7 mouse cellular contexts compared by ENCODE assay signal in genomic region chr1:135131034-135131433, GRCm38 (mm10). TPM values are rescaled to one million over a fixed set of nuclear protein-coding genes. Genes with fewer than 3 reads are reported as not detected.
A peak's percentile ranks its signal among the peaks of the same experiment; 100 is the strongest.
DNase-seq lines count a peak whose midpoint lies in the region; ATAC-seq and TF ChIP-seq lines count a peak whose summit lies in the region.

No protein-coding gene starts in this region.

- H3K9ac ChIP-seq in forebrain, postnatal 0 days = no peak overlapping the region

- peak overlapping the region; percentile 77 for H3K4me3 ChIP-seq in G1E (ENCODE audit: low read depth, low read length)
- no peak overlapping the region for H3K4me3 ChIP-seq in forebrain, postnatal 0 days (ENCODE audit: low read depth, low read length)

- H3K27ac ChIP-seq in forebrain, postnatal 0 days (ENCODE audit: low read depth, low read length) = no peak overlapping the region

- H3K9me3 ChIP-seq in G1E (replicated peaks) = no peaks in the 10 kb centered on the region
- no peaks in the 10 kb centered on the region for H3K9me3 ChIP-seq in forebrain, postnatal 0 days (ENCODE audit: low read length)

- peak; percentile 93 for DNase-seq in G1E (ENCODE audit: low spot score)
- DNase-seq in kidney, postnatal 4 days = peak; percentile 45 to 61
- DNase-seq in layer of hippocampus, adult 9-10 months (ENCODE audit: low spot score) = no peak
- no peak for DNase-seq in right cerebral cortex, postnatal 4 days
- DNase-seq in forebrain, postnatal 0 days = no peak

- H3K4me2 ChIP-seq in forebrain, postnatal 0 days (ENCODE audit: low read depth) = no peak overlapping the region

- 54% methylated on average over 6 of the region's 6 CpGs for WGBS in forebrain, postnatal 0 days

- peaks cover 91% of the 10 kb centered on the region for H3K4me1 ChIP-seq in G1E (ENCODE audit: insufficient read depth, low read depth, low read length)
- H3K4me1 ChIP-seq in forebrain, postnatal 0 days (ENCODE audit: insufficient read depth) = no peaks in the 10 kb centered on the region

- peak; percentile 49 for ATAC-seq in CD4-positive, CD25-positive, alpha-beta regulatory T cell, adult 4 months
- peak; percentile 55 for ATAC-seq in G1E (ENCODE audit: extremely low read depth, insufficient number of reproducible peaks, low FRiP score, poor library complexity, severe bottlenecking)
- ATAC-seq in monocyte, adult 5-6 weeks (replicated peaks; ENCODE audit: insufficient number of reproducible peaks, low FRiP score, low TSS enrichment, poor library complexity, severe bottlenecking) = peak; percentile 57
- ATAC-seq in forebrain, postnatal 0 days = no peak

- no peaks in the 10 kb centered on the region; the same call in 1 of the 2 replicates for H3K27me3 ChIP-seq in G1E (ENCODE audit: insufficient read depth, low read length)
- no peaks in the 10 kb centered on the region for H3K27me3 ChIP-seq in forebrain, postnatal 0 days (ENCODE audit: insufficient read depth, low read length)

- no peak for TF ChIP-seq CTCF in G1E (IDR thresholded peaks at IDR 0.05; ENCODE audit: low read depth, low read length)
- no peak for TF ChIP-seq CTCF in forebrain, postnatal 0 days (IDR thresholded peaks at IDR 0.05; ENCODE audit: low read depth)

- peaks cover 62% of the 10 kb centered on the region for H3K36me3 ChIP-seq in G1E (replicated peaks)
- H3K36me3 ChIP-seq in forebrain, postnatal 0 days (ENCODE audit: insufficient read depth) = no peaks in the 10 kb centered on the region

RNA-seq across cellular contexts. Expression of gene Ptpn7, which starts 1.5 kb away (rescaled TPM):
- 100 to 1,000 TPM; 166 to 302 TPM for polyA plus RNA-seq in CD4-positive, CD25-positive, alpha-beta regulatory T cell, adult 4 months (2017; shearing (Covaris generic))
- 132 and 147 TPM in 2 replicates for total RNA-seq in G1E (2014; fragmentation: Nextera tagmentation)
- 212 and 227 TPM in 2 replicates for total RNA-seq in G1E (2017)
- polyA plus RNA-seq in G1E (2012) = 341 and 359 TPM in 2 replicates
- 25.1 to 87.0 TPM (median 26.0 TPM) in 3 replicates for total RNA-seq in monocyte, adult 5-6 weeks (2017)
- total RNA-seq in forebrain, postnatal 0 days (2014; rRNA removed) = 0.10 and 0.31 TPM in 2 replicates
- 0.12 and 0.15 TPM in 2 replicates for polyA plus RNA-seq in forebrain, postnatal 0 days (2015; fragmentation: Nextera tagmentation; extraction: Ambion mirVana)

RNA-seq across cellular contexts. Expression of gene Arl8a, which starts 15.6 kb away (rescaled TPM):
- polyA plus RNA-seq in CD4-positive, CD25-positive, alpha-beta regulatory T cell, adult 4 months (2017; shearing (Covaris generic)) = 10 to 100 TPM; 11.5 to 13.8 TPM
- total RNA-seq in G1E (2014; fragmentation: Nextera tagmentation) (93.7 and 103 TPM in 2 replicates), G1E (2017) (45.0 and 46.6 TPM in 2 replicates)
- polyA plus RNA-seq in G1E (2012) = 88.0 and 99.6 TPM in 2 replicates
- 52.6 to 85.7 TPM (median 55.1 TPM) in 3 replicates for total RNA-seq in monocyte, adult 5-6 weeks (2017)
- total RNA-seq in forebrain, postnatal 0 days (2014; rRNA removed) = 315 and 344 TPM in 2 replicates
- 428 and 457 TPM in 2 replicates for polyA plus RNA-seq in forebrain, postnatal 0 days (2015; fragmentation: Nextera tagmentation; extraction: Ambion mirVana)

RNA-seq across cellular contexts. Expression of gene Lgr6, which starts 26.0 kb away (rescaled TPM):
- polyA plus RNA-seq in CD4-positive, CD25-positive, alpha-beta regulatory T cell, adult 4 months (2017; shearing (Covaris generic)) = under 1 TPM in 1 of 2 experiments, not detected in 1; 0.08 TPM
- total RNA-seq in G1E (2014; fragmentation: Nextera tagmentation) (0.30 TPM in 1 of 2 replicates, not detected in the other), G1E (2017) (0.12 and 0.38 TPM in 2 replicates)
- 0.43 and 0.54 TPM in 2 replicates for polyA plus RNA-seq in G1E (2012)
- 0.10 to 0.32 TPM in 2 of 3 replicates, not detected in the other for total RNA-seq in monocyte, adult 5-6 weeks (2017)
- total RNA-seq in forebrain, postnatal 0 days (2014; rRNA removed) = 1.8 and 2.8 TPM in 2 replicates
- polyA plus RNA-seq in forebrain, postnatal 0 days (2015; fragmentation: Nextera tagmentation; extraction: Ambion mirVana) = 1.1 and 1.6 TPM in 2 replicates

RNA-seq across cellular contexts. Expression of gene Gpr37l1, which starts 36.4 kb away (rescaled TPM):
- polyA plus RNA-seq in CD4-positive, CD25-positive, alpha-beta regulatory T cell, adult 4 months (2017; shearing (Covaris generic)) = not detected
- total RNA-seq in G1E (2014; fragmentation: Nextera tagmentation) (not detected in 2 replicates), G1E (2017) (0.05 TPM in 1 of 2 replicates, not detected in the other)
- not detected in 2 replicates for polyA plus RNA-seq in G1E (2012)
- not detected in 3 replicates for total RNA-seq in monocyte, adult 5-6 weeks (2017)
- 5.9 and 11.2 TPM in 2 replicates for total RNA-seq in forebrain, postnatal 0 days (2014; rRNA removed)
- polyA plus RNA-seq in forebrain, postnatal 0 days (2015; fragmentation: Nextera tagmentation; extraction: Ambion mirVana) = 5.3 and 7.6 TPM in 2 replicates

Comparison
In these comparisons a context has a peak if more than half of its experiments do, and no peak if none do; other contexts are left out.
1. DNase-seq: peak in G1E (single experiment) and kidney, postnatal 4 days (2 of 2); none in layer of hippocampus, adult 9-10 months (single experiment), right cerebral cortex, postnatal 4 days (single experiment) and forebrain, postnatal 0 days (single experiment).
2. RNA of gene Ptpn7, which starts 1.5 kb away (total RNA-seq): 132 to 227 TPM in G1E and 25.1 to 87.0 TPM in monocyte, adult 5-6 weeks; 0.10 to 0.31 TPM in forebrain, postnatal 0 days; every median in the first group is over 10 times any median in the second.